22 mouse cellular contexts compared by ENCODE assay signal in genomic region chr5:64499131-64499530, GRCm38 (mm10).
"Had no signal": no experiment of that assay in that cellular context is flagged by ENCODE, and none has a peak within 500 bp of the region (broad histone marks: within the 10 kb centered on the region; RNA-seq: fewer than 3 reads in every experiment).

No protein-coding gene starts in this region.

- H3K4me3 ChIP-seq: layer of hippocampus, adult 2 months; limb, embryonic 10.5 days; limb, embryonic 13.5 days; liver, embryonic 12.5 days; liver, embryonic 15.5 days; lung, embryonic 15.5 days; megakaryocyte, embryonic 14.5 days; midbrain, embryonic 10.5 days; midbrain, embryonic 13.5 days; neural tube, embryonic 12.5 days; neural tube, embryonic 15.5 days had no signal

- DNase-seq: kidney, adult 2 months; kidney, postnatal 25 days; layer of hippocampus, adult 9-11 months; liver; lung, adult 18-20 months; lung, postnatal 10 days; right cerebral cortex, adult 18-20 months; right cerebral cortex, postnatal 25 days; spleen, adult 18-20 months had no signal

- H3K27ac ChIP-seq: kidney, postnatal 0 days; layer of hippocampus, adult 2 months; limb, embryonic 10.5 days; limb, embryonic 13.5 days; liver, embryonic 12.5 days; liver, embryonic 15.5 days; lung, embryonic 15.5 days; midbrain, embryonic 10.5 days; midbrain, embryonic 13.5 days; neural tube, embryonic 12.5 days; neural tube, embryonic 15.5 days; stomach, postnatal 0 days had no signal

- H3K9me3 ChIP-seq: limb, embryonic 10.5 days; limb, embryonic 13.5 days; liver, embryonic 12.5 days; liver, embryonic 15.5 days; lung, embryonic 15.5 days; megakaryocyte, embryonic 14.5 days; midbrain, embryonic 10.5 days; midbrain, embryonic 13.5 days; neural tube, embryonic 12.5 days; neural tube, embryonic 15.5 days had no signal

- H3K27me3 ChIP-seq: limb, embryonic 13.5 days; liver, embryonic 12.5 days; liver, embryonic 15.5 days; lung, embryonic 15.5 days; midbrain, embryonic 13.5 days; neural tube, embryonic 12.5 days; neural tube, embryonic 15.5 days had no signal

- H3K9ac ChIP-seq: limb, embryonic 13.5 days; liver, embryonic 12.5 days; liver, embryonic 15.5 days; lung, embryonic 15.5 days; midbrain, embryonic 13.5 days; neural tube, embryonic 12.5 days; neural tube, embryonic 15.5 days had no signal

- H3K36me3 ChIP-seq: limb, embryonic 10.5 days; limb, embryonic 13.5 days; liver, embryonic 12.5 days; liver, embryonic 15.5 days; lung, embryonic 15.5 days; midbrain, embryonic 10.5 days; midbrain, embryonic 13.5 days; neural tube, embryonic 12.5 days; neural tube, embryonic 15.5 days had no signal
